Mouse (Mus musculus) lung, embryonic 14.5 days (tissue): Measurements from ENCODE around the gene Mgarp. TPM values are rescaled to one million over a fixed set of nuclear protein-coding genes. Genes with fewer than 3 reads are reported as not detected.

Experiments used
- ATAC-seq: fragments of 200-750 bp; cut with Nextera tagmentation; 2 replicates; pipeline ENCODE4 v1.8.0; 2017; ENCODE audit warnings: mild to moderate bottlenecking, moderate TSS enrichment, moderate library complexity; ENCODE audit not compliant: insufficient read depth
- DNase-seq: peaks from one replicate; pipeline ENCODE4 v3.0.0-alpha.2; 2015
- H3K27ac ChIP-seq: fragments of 300-500 bp; sonication (generic); 2 replicates; pipeline ENCODE4 v1.5.1; 2014; ENCODE audit warnings: low read depth, mild to moderate bottlenecking, moderate library complexity
- H3K27me3 ChIP-seq: fragments of 300-500 bp; sonication (generic); 2 replicates; pipeline ENCODE4 v1.6.1; 2014; ENCODE audit warnings: low read length, control low read depth; ENCODE audit not compliant: insufficient read depth
- H3K36me3 ChIP-seq: fragments of 300-500 bp; sonication (generic); 2 replicates; pipeline ENCODE4 v1.6.1; 2014; ENCODE audit warnings: control low read depth; ENCODE audit not compliant: insufficient read depth
- H3K4me1 ChIP-seq: fragments of 300-500 bp; sonication (generic); 2 replicates; pipeline ENCODE4 v1.6.1; 2014; ENCODE audit warnings: antibody characterized with exemption, control low read depth; ENCODE audit not compliant: insufficient read depth
- H3K4me2 ChIP-seq: fragments of 300-500 bp; sonication (generic); 2 replicates; pipeline ENCODE4 v1.6.1; 2014; ENCODE audit warnings: mild to moderate bottlenecking
- H3K4me3 ChIP-seq: fragments of 300-500 bp; sonication (generic); 2 replicates; pipeline ENCODE4 v1.5.1; 2014; ENCODE audit warnings: low read depth, low read length
- H3K9ac ChIP-seq: fragments of 300-500 bp; sonication (generic); 2 replicates; pipeline ENCODE4 v1.6.1; 2014
- H3K9me3 ChIP-seq: fragments of 300-500 bp; sonication (generic); 2 replicates; pipeline ENCODE4 v1.6.1; 2016; ENCODE audit warnings: low read depth, low read length, control low read depth
- CTCF ChIP-seq: IDR thresholded peaks from 2 replicates; pipeline ENCODE4 v1.5.1; 2016; ENCODE audit warnings: antibody characterized with exemption, low read depth
- WGBS: fragments of 180-500 bp; shearing (Covaris S2); extraction: QIAGEN DNeasy Blood & Tissue Kit; methylation state at CpG from one replicate; pipeline ENCODE4 v1.1.7; 2014; 5-methylcytosine and 5-hydroxymethylcytosine counted together
- polyA plus RNA-seq: library from polyadenylated mRNA; unstranded; fragments of >200 nt; fragmentation: Nextera tagmentation; extraction: Ambion mirVana; gene quantifications from 2 replicates; pipeline ENCODE4 v1.2.1, GENCODE M21; 2014

Gene Mgarp
- polyA plus RNA-seq, 1 experiment from 2014 or later = 3.6 TPM

DNA sequence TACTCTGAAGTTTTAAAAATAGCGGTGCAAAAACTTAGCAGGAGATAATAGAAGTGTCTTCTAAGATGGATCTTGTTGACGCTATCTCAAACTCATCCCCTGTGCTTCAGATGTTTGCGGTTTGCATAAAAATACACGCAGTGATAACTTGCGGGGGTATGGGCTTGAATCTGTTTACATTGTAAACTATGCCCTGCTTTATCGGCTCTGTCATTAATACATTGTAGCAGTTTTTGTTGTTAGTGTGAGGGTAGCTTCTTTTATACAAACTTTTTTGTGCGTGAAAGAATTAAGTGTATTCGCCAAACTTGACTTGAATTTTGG, 20.6 kb upstream of the Mgarp start:
- ATAC-seq (no peak), DNase-seq (no peak)
- TF ChIP-seq CTCF = no peak
- Histone ChIP-seq H3K4me3 (peak overlapping the region; percentile 99), H3K27me3 (no peaks in the 10 kb centered on the region), H3K9ac (peak overlapping the region; percentile 99), H3K36me3 (no peaks in the 10 kb centered on the region), H3K9me3 (no peaks in the 10 kb centered on the region), H3K4me2 (peak overlapping the region; percentile 83), H3K4me1 (peaks cover 8% of the 10 kb centered on the region; the same call in 1 of the 2 replicates), H3K27ac (no peak overlapping the region)
- 6% methylated on average over 8 of the region's 8 CpGs for WGBS

DNA sequence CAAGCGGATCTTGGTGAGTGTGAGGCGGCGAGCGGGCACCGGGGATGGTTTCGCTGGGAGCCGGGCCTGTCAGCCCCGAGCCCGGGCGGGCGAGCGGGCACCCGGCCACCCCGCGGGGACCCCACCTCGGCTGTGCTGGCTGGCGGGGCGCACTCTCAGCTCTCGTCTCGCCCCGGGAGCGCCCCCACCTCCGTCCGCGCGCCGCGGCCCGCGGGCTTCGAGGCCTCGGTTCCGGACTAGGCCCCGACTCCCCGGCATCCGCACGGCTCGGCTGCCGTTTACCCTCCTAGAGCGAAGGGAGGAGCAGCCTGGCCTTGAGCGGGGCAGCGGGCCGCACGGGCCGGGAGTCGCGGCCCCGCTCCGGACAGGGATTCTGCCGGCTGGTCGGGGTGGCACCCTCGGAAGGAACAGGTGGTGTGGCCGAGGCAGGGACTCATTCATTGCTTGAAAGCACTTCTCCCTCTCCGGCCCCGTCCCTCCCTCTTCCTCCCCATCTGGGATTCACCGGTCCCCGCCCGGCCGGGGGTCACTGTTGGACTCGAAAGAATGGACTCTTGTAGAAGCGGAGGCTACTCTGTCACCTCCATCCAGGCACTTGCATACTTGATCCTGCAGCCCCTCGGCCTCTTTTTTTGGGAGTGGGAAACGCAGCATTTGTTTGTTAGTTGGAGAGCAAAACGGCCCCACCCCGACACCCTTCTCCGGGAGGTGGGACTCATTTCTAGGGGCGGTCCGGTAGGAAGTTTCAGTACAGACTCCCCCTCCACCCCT, 20.0 kb upstream of the Mgarp start:
- H3K4me1 ChIP-seq = peaks cover 8% of the 10 kb centered on the region; the same call in 1 of the 2 replicates
- TF ChIP-seq CTCF = no peak
- H3K36me3 ChIP-seq = no peaks in the 10 kb centered on the region
- DNase-seq = peak; percentile 49
- H3K27me3 ChIP-seq = no peaks in the 10 kb centered on the region
- H3K4me2 ChIP-seq = peak overlapping the region; percentile 83
- H3K9ac ChIP-seq = peak overlapping the region; percentile 99
- peak overlapping the region; percentile 99 for H3K4me3 ChIP-seq
- under 1% methylated on average over 66 of the region's 68 CpGs for WGBS
- H3K27ac ChIP-seq = peak overlapping the region; percentile 96
- ATAC-seq = peak; percentile 50
- no peaks in the 10 kb centered on the region for H3K9me3 ChIP-seq

DNA sequence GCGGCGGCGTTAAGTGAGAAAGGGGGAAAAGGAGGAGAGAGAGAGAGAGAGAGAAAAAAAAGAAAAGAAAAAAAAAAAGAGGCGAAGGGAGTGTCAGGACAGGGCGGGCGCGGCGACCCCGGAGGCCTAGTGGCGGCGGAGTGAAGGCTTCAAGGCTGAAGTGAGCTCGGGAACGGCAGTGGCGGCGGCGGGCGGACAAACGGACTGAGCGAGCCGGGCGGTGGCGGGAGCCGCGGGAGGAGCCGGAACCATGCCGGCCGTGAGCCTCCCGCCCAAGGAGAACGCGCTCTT, 19.5 kb upstream of the Mgarp start:
- ATAC-seq (peak; percentile 61), DNase-seq (no peak)
- Histone ChIP-seq H3K4me1 (peaks cover 8% of the 10 kb centered on the region; the same call in 1 of the 2 replicates), H3K4me3 (peak overlapping the region; percentile 99), H3K4me2 (peak overlapping the region; percentile 83), H3K27me3 (no peaks in the 10 kb centered on the region), H3K9me3 (no peaks in the 10 kb centered on the region), H3K9ac (peak overlapping the region; percentile 99), H3K36me3 (no peaks in the 10 kb centered on the region), H3K27ac (peak overlapping the region; percentile 96)
- TF ChIP-seq CTCF = no peak
- WGBS = 0% methylated on average over 20 of the region's 30 CpGs

DNA sequence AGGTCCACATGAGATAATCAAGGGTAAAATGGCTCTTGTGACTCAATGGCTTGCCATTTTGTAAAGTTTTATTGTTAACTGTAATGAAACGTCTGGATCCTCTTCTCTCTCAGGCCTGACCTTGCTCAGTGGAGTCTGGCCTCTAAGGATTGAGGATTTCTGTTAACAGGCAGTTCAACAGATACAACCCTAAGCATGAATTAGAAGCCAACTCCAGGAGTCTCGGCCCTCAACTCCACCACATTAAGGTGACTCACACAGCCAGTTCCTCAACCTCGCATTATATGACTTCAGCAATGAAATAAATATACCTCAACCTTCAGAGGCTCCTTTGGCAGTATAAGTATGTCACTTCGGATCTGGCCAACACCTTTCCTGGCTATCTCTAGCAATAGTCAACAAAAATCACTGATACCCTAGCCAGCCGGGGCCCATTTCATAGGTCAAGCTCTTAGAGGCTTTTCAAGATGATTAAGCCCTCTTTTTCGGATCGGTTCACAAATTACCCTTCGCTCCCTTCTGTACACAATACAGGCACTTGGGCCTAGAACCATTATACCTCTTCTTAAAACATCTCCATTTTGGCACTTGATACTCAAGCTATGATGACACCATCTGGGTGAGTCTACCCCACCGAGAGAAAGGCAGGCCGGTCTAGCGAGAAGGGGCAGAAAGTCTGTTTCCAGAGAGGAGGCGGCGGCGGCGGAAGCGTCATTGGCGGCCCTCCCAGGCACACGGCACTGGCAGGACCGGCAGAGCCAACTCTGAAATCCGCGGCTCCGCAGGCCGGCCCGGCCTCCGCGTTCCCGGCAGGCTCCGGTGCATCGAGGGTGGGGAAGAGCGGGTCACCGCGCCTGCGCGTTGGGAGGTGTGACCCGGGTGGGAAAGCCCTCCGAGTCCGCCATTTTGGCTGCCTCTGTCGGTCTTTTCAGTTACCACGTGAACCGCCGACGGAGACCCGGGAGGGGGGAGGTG, 18.8 kb upstream of the Mgarp start, which contains the start of gene Naa15:
TSS of gene Naa15 (plus strand) at position 51 of the 975 bp plus-strand sequence.
- Histone ChIP-seq H3K9ac (peak within 1 kb of the TSS; percentile 99), H3K27me3 (no peaks in the 10 kb centered on the region), H3K4me1 (peaks cover 8% of the 10 kb centered on the region; the same call in 1 of the 2 replicates), H3K9me3 (no peaks in the 10 kb centered on the region), H3K4me2 (peak within 1 kb of the TSS; percentile 83), H3K4me3 (peak within 1 kb of the TSS; percentile 99), H3K36me3 (no peaks in the 10 kb centered on the region), H3K27ac (peak within 1 kb of the TSS; percentile 96)
- no peak for TF ChIP-seq CTCF
- WGBS = 3% methylated on average over 43 of the region's 43 CpGs
- peak; percentile 90 for ATAC-seq
- peak; percentile 97 for DNase-seq

DNA sequence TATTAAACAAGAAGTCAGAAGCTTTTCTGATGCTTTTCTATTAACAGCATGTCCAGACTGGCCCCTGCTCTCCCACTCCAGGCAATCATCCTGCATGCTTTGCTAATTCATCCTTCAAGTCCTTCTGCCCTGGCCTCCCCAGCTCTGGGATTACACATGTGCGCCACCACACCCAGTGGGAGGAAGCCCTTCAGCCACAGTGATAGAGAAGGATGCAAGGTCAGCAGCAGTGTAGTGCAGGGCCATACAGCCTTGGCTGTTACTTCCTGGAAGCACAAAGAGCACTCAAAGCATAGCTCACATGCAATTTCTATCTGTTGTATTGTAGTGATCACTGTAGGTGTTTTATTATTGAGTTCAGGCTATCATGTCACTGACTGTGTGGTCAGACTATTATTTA, 16.7 kb upstream of the Mgarp start:
- H3K27me3 ChIP-seq = no peaks in the 10 kb centered on the region
- H3K4me1 ChIP-seq = peaks cover 8% of the 10 kb centered on the region; the same call in 1 of the 2 replicates
- no peak overlapping the region for H3K9ac ChIP-seq
- 87% methylated on average over 1 of the region's 1 CpGs for WGBS
- no peak overlapping the region for H3K27ac ChIP-seq
- H3K4me2 ChIP-seq = no peak overlapping the region
- no peaks in the 10 kb centered on the region for H3K36me3 ChIP-seq
- ATAC-seq (no peak), DNase-seq (no peak)
- TF ChIP-seq CTCF = no peak
- H3K9me3 ChIP-seq = no peaks in the 10 kb centered on the region
- H3K4me3 ChIP-seq = no peak overlapping the region

DNA sequence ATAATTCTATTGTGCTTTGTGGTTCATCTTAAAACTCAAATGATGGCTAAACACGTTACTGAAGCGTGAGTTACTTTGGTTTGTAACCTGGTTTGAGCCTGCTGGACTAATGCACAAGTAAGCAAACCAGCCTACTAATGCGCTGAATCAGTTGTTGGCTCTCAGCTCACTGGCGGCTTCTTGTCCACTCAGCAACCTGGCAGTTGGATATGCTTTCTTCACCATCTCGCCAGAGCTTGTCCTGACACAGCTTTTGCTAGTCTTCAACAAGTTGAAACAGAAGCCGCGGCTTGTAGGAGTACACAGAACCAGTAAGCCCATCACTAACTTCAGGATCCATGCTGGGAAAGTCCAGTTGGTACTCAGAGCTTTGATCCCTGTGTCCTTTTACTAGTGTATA, 15.9 kb upstream of the Mgarp start:
- Histone ChIP-seq H3K4me1 (peaks cover 4% of the 10 kb centered on the region; the same call in 1 of the 2 replicates), H3K9ac (no peak overlapping the region), H3K27ac (no peak overlapping the region), H3K4me3 (no peak overlapping the region), H3K27me3 (no peaks in the 10 kb centered on the region), H3K36me3 (no peaks in the 10 kb centered on the region), H3K4me2 (no peak overlapping the region), H3K9me3 (no peaks in the 10 kb centered on the region)
- ATAC-seq (no peak), DNase-seq (no peak)
- no peak for TF ChIP-seq CTCF
- 86% methylated on average over 7 of the region's 7 CpGs for WGBS
